Mouse (Mus musculus): ENCODE measurements around the gene Arhgef3. TPM values are rescaled to one million over a fixed set of nuclear protein-coding genes. Genes with fewer than 3 reads are reported as not detected.
A peak's percentile ranks its signal among the peaks of the same experiment; 100 is the strongest.

Arhgef3 gene
- total RNA-seq (2021) (10 to 100 TPM; 23.0 to 27.8 TPM), polyA plus RNA-seq (2012; rRNA removed) (11.1 and 21.3 TPM in 2 replicates)
- long read RNA-seq, transcript Arhgef3-201 (11 exons, 3,585 nt): major isoform, 8 of 23 reads
- long read RNA-seq, partial matches to known transcripts: 6 of 23 reads
- long read RNA-seq, other reads (novel, unspliced or antisense): 7 of 23 reads

DNA sequence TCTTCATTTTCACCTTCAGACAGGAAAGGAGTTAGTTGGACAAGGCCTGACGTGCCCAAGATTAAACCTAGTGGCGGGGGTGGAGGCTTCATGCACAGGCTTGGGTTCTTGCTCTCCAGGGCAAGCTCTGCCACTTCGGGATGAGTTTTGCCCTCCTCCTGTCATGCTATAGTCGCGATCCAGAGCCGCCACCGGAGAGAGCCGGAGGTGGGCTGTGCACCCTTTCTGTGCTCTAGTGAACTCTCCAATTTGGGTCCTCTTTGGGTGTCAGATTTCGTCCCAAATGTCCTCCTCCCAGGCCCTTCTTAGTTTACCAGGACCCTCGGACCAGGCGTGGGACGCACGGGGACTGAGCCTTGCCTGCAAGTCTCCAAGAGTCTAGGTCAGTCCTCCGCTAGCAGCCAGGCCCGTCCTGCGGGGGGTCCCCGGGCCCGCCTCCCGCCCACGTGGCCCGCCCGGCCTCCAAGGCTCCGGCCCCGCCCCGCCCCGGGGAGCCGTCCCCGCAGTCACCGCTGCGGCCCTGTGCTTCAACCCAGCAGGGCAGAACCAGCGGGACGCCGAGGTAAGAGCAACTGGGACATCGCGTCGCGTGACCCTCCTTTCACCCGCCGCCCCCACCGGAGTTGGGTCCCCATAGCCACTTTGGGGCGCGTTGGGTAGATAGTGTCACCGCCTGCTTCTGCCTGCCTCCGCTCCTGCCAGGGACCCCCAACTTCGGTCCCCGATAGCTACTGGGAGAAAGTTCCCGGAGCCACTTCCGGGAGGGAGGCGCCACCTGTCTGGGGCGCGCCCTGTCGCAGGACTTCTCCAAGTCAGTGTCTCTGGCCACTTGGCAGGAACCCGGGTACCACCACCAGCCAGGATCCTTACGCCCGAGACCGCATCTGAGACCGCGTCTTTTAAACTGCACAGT, at the start of gene Arhgef3:
Gene Arhgef3 (plus strand): TSS at position 538 of the 913 bp plus-strand sequence.
- no peak for TF ChIP-seq EP300 (IDR thresholded peaks at IDR 0.05; ENCODE audit: insufficient read depth, low read depth, low read length)
- TF ChIP-seq POLR2A (IDR thresholded peaks at IDR 0.05; ENCODE audit: insufficient read depth, low read depth, low read length): peak; percentile 52; the same call in 1 of the 2 replicates
- 0 out of 2 replicates have a peak, but pooled peaks have one; percentile 27 for TF ChIP-seq CTCF (IDR thresholded peaks at IDR 0.05)
- H3K27me3 ChIP-seq (ENCODE audit: control insufficient read depth, insufficient read depth, low read length): no peaks in the 10 kb centered on the region
- peak within 1 kb of the TSS; percentile 87 for H3K9ac ChIP-seq (ENCODE audit: low read depth, low read length)
- intact Hi-C loops (cut with DNase I): loop anchor here (5.0 kb wide), 1 partner anchor 298 kb away; no protein-coding TSS in a partner anchor
- WGBS: 3% methylated on average over 58 of the region's 58 CpGs
- no peaks in the 10 kb centered on the region for H3K36me3 ChIP-seq (ENCODE audit: control insufficient read depth, insufficient read depth, low read length)
- H3K4me3 ChIP-seq: peak within 1 kb of the TSS; percentile 76
- peak; percentile 83 to 86 for DNase-seq
- peaks cover 3% of the 10 kb centered on the region for H3K4me1 ChIP-seq (ENCODE audit: control insufficient read depth, insufficient read depth, low read length)
- H3K79me2 ChIP-seq (replicated peaks; ENCODE audit: control insufficient read depth, insufficient read depth, low read length): no peaks in the 10 kb centered on the region
- peak within 1 kb of the TSS; percentile 75 for H3K27ac ChIP-seq

GRCm38 (mm10) chr14:27066171-27066929, 48.3 kb upstream of the Arhgef3 start:
- peak overlapping the region; percentile 38 for H3K27ac ChIP-seq
- 35% methylated on average over 9 of the region's 9 CpGs for whole genome bisulfite sequencing
- no peaks in the 10 kb centered on the region for H3K79me2 ChIP-seq (replicated peaks; ENCODE audit: control insufficient read depth, insufficient read depth, low read length)
- H3K4me3 ChIP-seq: no peak overlapping the region
- TF ChIP-seq CTCF (IDR thresholded peaks at IDR 0.05): no peak
- no peak for TF ChIP-seq POLR2A (IDR thresholded peaks at IDR 0.05; ENCODE audit: insufficient read depth, low read depth, low read length)
- TF ChIP-seq EP300 (IDR thresholded peaks at IDR 0.05; ENCODE audit: insufficient read depth, low read depth, low read length): no peak
- H3K4me1 ChIP-seq (ENCODE audit: control insufficient read depth, insufficient read depth, low read length): peaks cover 16% of the 10 kb centered on the region
- intact Hi-C loops (cut with DNase I): no loop called here
- no peaks in the 10 kb centered on the region for H3K36me3 ChIP-seq (ENCODE audit: control insufficient read depth, insufficient read depth, low read length)
- H3K9ac ChIP-seq (ENCODE audit: low read depth, low read length): no peak overlapping the region
- DNase-seq: peak; percentile 45
- H3K27me3 ChIP-seq (ENCODE audit: control insufficient read depth, insufficient read depth, low read length): no peaks in the 10 kb centered on the region

GRCm38 (mm10) chr14:27067866-27068271, 46.8 kb upstream of the Arhgef3 start:
- intact Hi-C loops (cut with DNase I): loop anchor here (2.0 kb wide), 1 partner anchor 23 kb away; no protein-coding TSS in a partner anchor
- no peaks in the 10 kb centered on the region for H3K36me3 ChIP-seq (ENCODE audit: control insufficient read depth, insufficient read depth, low read length)
- H3K79me2 ChIP-seq (replicated peaks; ENCODE audit: control insufficient read depth, insufficient read depth, low read length): no peaks in the 10 kb centered on the region
- peaks cover 21% of the 10 kb centered on the region for H3K4me1 ChIP-seq (ENCODE audit: control insufficient read depth, insufficient read depth, low read length)
- TF ChIP-seq EP300 (IDR thresholded peaks at IDR 0.05; ENCODE audit: insufficient read depth, low read depth, low read length): no peak
- TF ChIP-seq POLR2A (IDR thresholded peaks at IDR 0.05; ENCODE audit: insufficient read depth, low read depth, low read length): no peak
- no peak for TF ChIP-seq CTCF (IDR thresholded peaks at IDR 0.05)
- 47% methylated on average over 6 of the region's 6 CpGs for WGBS
- peak overlapping the region; percentile 11; the same call in 1 of the 2 replicates for H3K9ac ChIP-seq (ENCODE audit: low read depth, low read length)
- H3K4me3 ChIP-seq: no peak overlapping the region
- no peaks in the 10 kb centered on the region for H3K27me3 ChIP-seq (ENCODE audit: control insufficient read depth, insufficient read depth, low read length)
- peak overlapping the region; percentile 58 for H3K27ac ChIP-seq
- no peak for DNase-seq

GRCm38 (mm10) chr14:27069434-27070097, 45.1 kb upstream of the Arhgef3 start:
- intact Hi-C loops (cut with DNase I): loop anchor here (2.0 kb wide), 1 partner anchor 25 kb away; no protein-coding TSS in a partner anchor
- Histone ChIP-seq H3K36me3 (ENCODE audit: control insufficient read depth, insufficient read depth, low read length) (no peaks in the 10 kb centered on the region), H3K79me2 (replicated peaks; ENCODE audit: control insufficient read depth, insufficient read depth, low read length) (no peaks in the 10 kb centered on the region), H3K4me3 (no peak overlapping the region), H3K4me1 (ENCODE audit: control insufficient read depth, insufficient read depth, low read length) (peaks cover 27% of the 10 kb centered on the region), H3K27ac (no peak overlapping the region), H3K27me3 (ENCODE audit: control insufficient read depth, insufficient read depth, low read length) (no peaks in the 10 kb centered on the region), H3K9ac (ENCODE audit: low read depth, low read length) (no peak overlapping the region)
- 58% methylated on average over 8 of the region's 8 CpGs for WGBS
- DNase-seq: no peak
- TF ChIP-seq EP300 (IDR thresholded peaks at IDR 0.05; ENCODE audit: insufficient read depth, low read depth, low read length): no peak

DNA sequence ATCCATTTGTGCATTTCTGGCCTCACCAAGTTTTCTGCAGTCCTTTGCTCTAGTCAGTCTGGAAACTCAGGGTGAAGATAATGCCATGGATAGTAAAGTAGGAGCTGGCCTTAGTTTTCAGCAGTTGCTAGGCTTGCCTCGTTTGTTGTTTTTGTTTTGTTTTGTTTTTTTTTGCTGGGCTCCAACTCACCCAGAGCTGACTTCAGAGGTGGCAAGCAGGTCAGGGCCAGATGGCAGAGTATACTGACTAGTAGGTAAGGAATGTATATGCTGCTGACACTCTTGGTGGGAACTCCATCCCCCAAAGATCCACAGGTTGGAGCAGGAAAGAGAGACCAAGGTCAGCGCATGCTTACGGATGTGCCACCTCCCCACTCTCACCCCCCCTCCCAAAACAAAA, 44.6 kb upstream of the Arhgef3 start:
- H3K79me2 ChIP-seq (replicated peaks; ENCODE audit: control insufficient read depth, insufficient read depth, low read length): no peaks in the 10 kb centered on the region
- no peak for DNase-seq
- no peak overlapping the region for H3K9ac ChIP-seq (ENCODE audit: low read depth, low read length)
- intact Hi-C loops (cut with DNase I): no loop called here
- 64% methylated on average over 3 of the region's 3 CpGs for WGBS
- H3K4me3 ChIP-seq: no peak overlapping the region
- H3K27me3 ChIP-seq (ENCODE audit: control insufficient read depth, insufficient read depth, low read length): no peaks in the 10 kb centered on the region
- no peaks in the 10 kb centered on the region for H3K36me3 ChIP-seq (ENCODE audit: control insufficient read depth, insufficient read depth, low read length)
- TF ChIP-seq POLR2A (IDR thresholded peaks at IDR 0.05; ENCODE audit: insufficient read depth, low read depth, low read length) (no peak), EP300 (IDR thresholded peaks at IDR 0.05; ENCODE audit: insufficient read depth, low read depth, low read length) (no peak), CTCF (IDR thresholded peaks at IDR 0.05) (no peak)
- H3K4me1 ChIP-seq (ENCODE audit: control insufficient read depth, insufficient read depth, low read length): peaks cover 29% of the 10 kb centered on the region
- H3K27ac ChIP-seq: no peak overlapping the region

Data from heart, adult 2 months (tissue).